Mouse (Mus musculus): ENCODE results near the gene Tex14. TPM values are rescaled to one million over a fixed set of nuclear protein-coding genes. Genes with fewer than 3 reads are reported as not detected.
A peak's percentile ranks its signal among the peaks of the same experiment; 100 is the strongest.
"Not testable (repeated sequence)": the region's sequence is repeated elsewhere in the genome, so short reads cannot be mapped to it uniquely, and the experiment has no call there.

Gene Tex14
- polyA plus RNA-seq, 1 experiment from 2014 or later = 0.24 TPM

- peak; percentile 83 for ATAC-seq
- under 1% methylated on average over 26 of the region's 26 CpGs for WGBS
Observed at GRCm38 (mm10) chr11:87422511-87423340, 17.9 kb downstream of the Tex14 start.

GRCm38 (mm10) chr11:87423551-87424325 lies 18.9 kb downstream of the Tex14 start:
- no peaks in the 10 kb centered on the region for H3K27me3 ChIP-seq (replicated peaks; ENCODE audit: control insufficient read depth, insufficient read depth, low read length)
- H3K27ac ChIP-seq (ENCODE audit: low read depth, low read length) = peak overlapping the region; percentile 70
- H3K4me3 ChIP-seq (ENCODE audit: low read depth, low read length) = no peak overlapping the region
- H3K9me3 ChIP-seq (replicated peaks; ENCODE audit: control insufficient read depth, low read length) = no peaks in the 10 kb centered on the region
- DNase-seq (ENCODE audit: low spot score) (peak; percentile 54), ATAC-seq (no peak)
- WGBS = 37% methylated on average over 6 of the region's 6 CpGs
- no peak overlapping the region for H3K9ac ChIP-seq (ENCODE audit: low read length)
- peaks cover 5% of the 10 kb centered on the region; the same call in 1 of the 2 replicates for H3K4me1 ChIP-seq (ENCODE audit: control insufficient read depth, insufficient read depth, low read length)
- H3K4me2 ChIP-seq (ENCODE audit: low read length) = peak overlapping the region; percentile 0; the same call in 1 of the 2 replicates
- H3K36me3 ChIP-seq (ENCODE audit: control insufficient read depth, insufficient read depth, low read length) = no peaks in the 10 kb centered on the region

More at GRCm38 (mm10) chr11:87422511-87423340, 17.9 kb downstream of the Tex14 start:
- peak overlapping the region; percentile 82 for H3K27ac ChIP-seq (ENCODE audit: low read depth, low read length)
- H3K36me3 ChIP-seq (ENCODE audit: control insufficient read depth, insufficient read depth, low read length) = no peaks in the 10 kb centered on the region
- peak overlapping the region; percentile 28 for H3K4me3 ChIP-seq (ENCODE audit: low read depth, low read length)
- H3K9me3 ChIP-seq (replicated peaks; ENCODE audit: control insufficient read depth, low read length) = no peaks in the 10 kb centered on the region
- peaks cover 5% of the 10 kb centered on the region; the same call in 1 of the 2 replicates for H3K4me1 ChIP-seq (ENCODE audit: control insufficient read depth, insufficient read depth, low read length)
- H3K9ac ChIP-seq (ENCODE audit: low read length) = peak overlapping the region; percentile 64
- H3K27me3 ChIP-seq (replicated peaks; ENCODE audit: control insufficient read depth, insufficient read depth, low read length) = no peaks in the 10 kb centered on the region
- H3K4me2 ChIP-seq (ENCODE audit: low read length) = peak overlapping the region; percentile 62
- DNase-seq (ENCODE audit: low spot score) = peak; percentile 98

GRCm38 (mm10) chr11:87426121-87426449 lies 21.2 kb downstream of the Tex14 start:
- Histone ChIP-seq H3K27me3 (replicated peaks; ENCODE audit: control insufficient read depth, insufficient read depth, low read length) (no peaks in the 10 kb centered on the region), H3K36me3 (ENCODE audit: control insufficient read depth, insufficient read depth, low read length) (no peaks in the 10 kb centered on the region), H3K9me3 (replicated peaks; ENCODE audit: control insufficient read depth, low read length) (no peaks in the 10 kb centered on the region), H3K4me1 (ENCODE audit: control insufficient read depth, insufficient read depth, low read length) (peaks cover 5% of the 10 kb centered on the region; the same call in 1 of the 2 replicates), H3K4me3 (ENCODE audit: low read depth, low read length) (peak overlapping the region; percentile 18), H3K9ac (ENCODE audit: low read length) (peak overlapping the region; percentile 35), H3K27ac (ENCODE audit: low read depth, low read length) (peak overlapping the region; percentile 74), H3K4me2 (ENCODE audit: low read length) (peak overlapping the region; percentile 46)
- under 1% methylated on average over 7 of the region's 7 CpGs for WGBS
- no peak; the same call in 1 of the 2 replicates for ATAC-seq
- no peak for DNase-seq (ENCODE audit: low spot score)

GRCm38 (mm10) chr11:87426450-87427250 lies 21.8 kb downstream of the Tex14 start:
- H3K4me1 ChIP-seq (ENCODE audit: control insufficient read depth, insufficient read depth, low read length); H3K36me3 ChIP-seq (ENCODE audit: control insufficient read depth, insufficient read depth, low read length); H3K9me3 ChIP-seq (replicated peaks; ENCODE audit: control insufficient read depth, low read length); H3K27me3 ChIP-seq (replicated peaks; ENCODE audit: control insufficient read depth, insufficient read depth, low read length): not testable (repeated sequence)
- WGBS = under 1% methylated on average over 23 of the region's 24 CpGs
- Histone ChIP-seq H3K4me3 (ENCODE audit: low read depth, low read length) (peak overlapping the region; percentile 18), H3K27ac (ENCODE audit: low read depth, low read length) (peak overlapping the region; percentile 74), H3K4me2 (ENCODE audit: low read length) (peak overlapping the region; percentile 46), H3K9ac (ENCODE audit: low read length) (peak overlapping the region; percentile 35)
- DNase-seq (ENCODE audit: low spot score) (peak; percentile 96), ATAC-seq (peak; percentile 87)

- WGBS = 62% methylated on average over 1 of the region's 1 CpGs
- H3K36me3 ChIP-seq (ENCODE audit: control insufficient read depth, insufficient read depth, low read length) = no peaks in the 10 kb centered on the region
- no peak for ATAC-seq
Observed at GRCm38 (mm10) chr11:87427273-87428050, 22.6 kb downstream of the Tex14 start.

GRCm38 (mm10) chr11:87428051-87428673 lies 23.3 kb downstream of the Tex14 start:
- Histone ChIP-seq H3K9me3 (replicated peaks; ENCODE audit: control insufficient read depth, low read length) (no peaks in the 10 kb centered on the region), H3K4me2 (ENCODE audit: low read length) (no peak overlapping the region), H3K36me3 (ENCODE audit: control insufficient read depth, insufficient read depth, low read length) (no peaks in the 10 kb centered on the region), H3K27ac (ENCODE audit: low read depth, low read length) (no peak overlapping the region), H3K9ac (ENCODE audit: low read length) (no peak overlapping the region), H3K4me3 (ENCODE audit: low read depth, low read length) (no peak overlapping the region), H3K27me3 (replicated peaks; ENCODE audit: control insufficient read depth, insufficient read depth, low read length) (no peaks in the 10 kb centered on the region), H3K4me1 (ENCODE audit: control insufficient read depth, insufficient read depth, low read length) (peaks cover 5% of the 10 kb centered on the region; the same call in 1 of the 2 replicates)
- DNase-seq (ENCODE audit: low spot score) = no peak
- no peak for ATAC-seq
- 71% methylated on average over 2 of the region's 2 CpGs for WGBS

More at GRCm38 (mm10) chr11:87427273-87428050, 22.6 kb downstream of the Tex14 start:
- Histone ChIP-seq H3K9me3 (replicated peaks; ENCODE audit: control insufficient read depth, low read length) (no peaks in the 10 kb centered on the region), H3K4me3 (ENCODE audit: low read depth, low read length) (no peak overlapping the region), H3K4me1 (ENCODE audit: control insufficient read depth, insufficient read depth, low read length) (peaks cover 5% of the 10 kb centered on the region; the same call in 1 of the 2 replicates), H3K4me2 (ENCODE audit: low read length) (no peak overlapping the region), H3K9ac (ENCODE audit: low read length) (no peak overlapping the region), H3K27ac (ENCODE audit: low read depth, low read length) (peak overlapping the region; percentile 10; the same call in 1 of the 2 replicates), H3K27me3 (replicated peaks; ENCODE audit: control insufficient read depth, insufficient read depth, low read length) (no peaks in the 10 kb centered on the region)
- DNase-seq (ENCODE audit: low spot score) = peak; percentile 65

- Histone ChIP-seq H3K4me3 (ENCODE audit: low read depth, low read length) (no peak overlapping the region), H3K36me3 (ENCODE audit: control insufficient read depth, insufficient read depth, low read length) (no peaks in the 10 kb centered on the region), H3K4me1 (ENCODE audit: control insufficient read depth, insufficient read depth, low read length) (peaks cover 3% of the 10 kb centered on the region; the same call in 1 of the 2 replicates), H3K4me2 (ENCODE audit: low read length) (no peak overlapping the region), H3K9me3 (replicated peaks; ENCODE audit: control insufficient read depth, low read length) (no peaks in the 10 kb centered on the region), H3K9ac (ENCODE audit: low read length) (no peak overlapping the region), H3K27ac (ENCODE audit: low read depth, low read length) (no peak overlapping the region), H3K27me3 (replicated peaks; ENCODE audit: control insufficient read depth, insufficient read depth, low read length) (no peaks in the 10 kb centered on the region)
- ATAC-seq (no peak), DNase-seq (ENCODE audit: low spot score) (no peak)
- 82% methylated on average over 4 of the region's 4 CpGs for WGBS
Observed at GRCm38 (mm10) chr11:87429363-87429762, 24.5 kb downstream of the Tex14 start.

Data from forebrain, embryonic 14.5 days (tissue).